Mouse (Mus musculus) colon, adult 2 months (tissue): ENCODE data around the gene Nagk. TPM values are rescaled to one million over a fixed set of nuclear protein-coding genes. Genes with fewer than 3 reads are reported as not detected.

Experiments
- polyA plus RNA-seq: library from polyadenylated mRNA; depleted of rRNA; stranded (reverse); fragments of >200 nt; gene quantifications from 2 replicates; pipeline ENCODE4 v1.2.3, GENCODE M21; 2012; rRNA removed

Gene Nagk
- polyA plus RNA-seq = 28.1 and 28.8 TPM in 2 replicates

GRCm38 (mm10) chr6:83794760-83795296 is at the start of gene Nagk:
TSS of gene Nagk (plus strand) at chr6:83794982.

GRCm38 (mm10) chr6:83762344-83762743 is 32.4 kb upstream of the Nagk start, which contains the start of gene Ankrd53:
TSS of gene Ankrd53 (plus strand) at chr6:83762644.

GRCm38 (mm10) chr6:83775638-83776293 is 19.0 kb upstream of the Nagk start, which contains the start of gene Tex261:
TSS of gene Tex261 (minus strand) at chr6:83775813.

GRCm38 (mm10) chr6:83831606-83832123 is 36.9 kb downstream of the Nagk start, which contains the start of gene Paip2b:
TSS of gene Paip2b (minus strand) at chr6:83831741.

Other genes with a start within 250 kb of the Nagk start
- gene Stambp, start 222.3 kb upstream of the Nagk start, polyA plus RNA-seq = 10.4 and 13.1 TPM in 2 replicates
- gene Clec4f, start 138.8 kb upstream of the Nagk start, polyA plus RNA-seq = not detected in 2 replicates
- 0.07 and 0.12 TPM in 2 replicates for gene Cd207, start 117.1 kb upstream of the Nagk start, polyA plus RNA-seq
- not detected in 2 replicates for gene Vax2, start 83.7 kb upstream of the Nagk start, polyA plus RNA-seq
- not detected in 2 replicates for gene Atp6v1b1, start 52.0 kb upstream of the Nagk start, polyA plus RNA-seq
- not detected in 2 replicates for gene Ankrd53, start 32.3 kb upstream of the Nagk start, polyA plus RNA-seq
- 82.1 and 116 TPM in 2 replicates for gene Tex261, start 19.2 kb upstream of the Nagk start, polyA plus RNA-seq
- 3.4 and 5.0 TPM in 2 replicates for gene Paip2b, start 36.8 kb downstream of the Nagk start, polyA plus RNA-seq
- gene Zfp638, start 72.1 kb downstream of the Nagk start, polyA plus RNA-seq = 3.7 and 4.4 TPM in 2 replicates
- 5.8 and 10.7 TPM in 2 replicates for gene Dysf, start 213.6 kb downstream of the Nagk start, polyA plus RNA-seq